Mouse (Mus musculus): ENCODE results near the gene Gm10961.
A peak's percentile ranks its signal among the peaks of the same experiment; 100 is the strongest.

The Gm10961 gene

DNA sequence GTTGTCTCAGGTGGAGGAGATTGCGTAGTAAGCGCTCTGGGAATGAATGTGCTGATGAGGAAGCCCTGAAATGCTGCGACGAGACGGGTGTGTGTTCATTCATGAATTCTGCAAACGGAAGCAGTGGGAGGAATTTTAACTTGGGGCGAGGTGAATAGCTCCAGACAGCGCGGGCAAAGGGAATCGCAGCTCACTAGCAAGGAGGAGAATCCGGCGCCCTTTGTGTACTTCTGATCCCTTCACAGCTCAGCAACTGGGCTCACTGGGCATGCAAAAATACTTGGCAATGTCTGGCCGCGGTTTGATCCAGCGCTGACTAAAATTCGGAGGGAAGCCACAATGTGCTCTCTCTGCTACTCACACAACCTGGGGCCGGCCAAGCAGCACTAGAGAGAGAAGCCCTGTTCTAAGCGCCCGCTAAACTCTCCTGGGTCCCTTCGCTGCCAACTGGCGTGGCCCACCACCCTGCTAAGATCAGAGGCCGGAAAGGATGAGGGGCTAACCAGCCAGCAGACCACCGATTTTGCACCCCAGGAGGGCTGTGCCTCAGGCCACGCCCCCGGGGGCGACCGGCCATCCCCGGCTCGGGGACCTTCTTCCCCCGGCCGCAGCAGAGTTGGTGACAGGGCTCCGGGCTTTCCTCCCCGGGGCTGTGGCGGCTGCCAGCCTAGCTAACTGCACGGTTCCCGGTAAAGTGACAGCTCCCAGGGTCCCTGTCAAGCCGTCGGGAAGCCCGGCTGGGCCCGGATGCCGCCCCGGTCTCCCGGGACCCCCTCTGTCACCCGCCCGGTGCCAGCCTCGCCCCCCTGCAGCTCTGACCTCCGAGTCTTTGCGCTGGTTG is at the start of gene Gm10961:
Gene Gm10961 (plus strand): TSS at position 641 of the 841 bp plus-strand sequence.
- peak; percentile 49 for DNase-seq (ENCODE audit: low read depth)

GRCm38 (mm10) chr3:107582130-107582874 is 48.8 kb upstream of the Gm10961 start:
- no peak for DNase-seq (ENCODE audit: low read depth)

- DNase-seq (ENCODE audit: low read depth): no peak
These were observed 48.0 kb upstream of the Gm10961 start for GRCm38 (mm10) chr3:107582875-107583767.

GRCm38 (mm10) chr3:107583893-107584292 is 47.2 kb upstream of the Gm10961 start:
- DNase-seq (ENCODE audit: low read depth): no peak

GRCm38 (mm10) chr3:107586504-107586903 is 44.6 kb upstream of the Gm10961 start:
- no peak for DNase-seq (ENCODE audit: low read depth)

GRCm38 (mm10) chr3:107591612-107592011 is 39.5 kb upstream of the Gm10961 start:
- no peak for DNase-seq (ENCODE audit: low read depth)

- DNase-seq (ENCODE audit: low read depth): no peak
These were observed 37.5 kb upstream of the Gm10961 start for GRCm38 (mm10) chr3:107593632-107594031.

GRCm38 (mm10) chr3:107594662-107595263 is 36.4 kb upstream of the Gm10961 start, which contains the start of gene Alx3:
TSS of gene Alx3 (plus strand) at chr3:107595031.
- no peak for DNase-seq (ENCODE audit: low read depth)

DNA sequence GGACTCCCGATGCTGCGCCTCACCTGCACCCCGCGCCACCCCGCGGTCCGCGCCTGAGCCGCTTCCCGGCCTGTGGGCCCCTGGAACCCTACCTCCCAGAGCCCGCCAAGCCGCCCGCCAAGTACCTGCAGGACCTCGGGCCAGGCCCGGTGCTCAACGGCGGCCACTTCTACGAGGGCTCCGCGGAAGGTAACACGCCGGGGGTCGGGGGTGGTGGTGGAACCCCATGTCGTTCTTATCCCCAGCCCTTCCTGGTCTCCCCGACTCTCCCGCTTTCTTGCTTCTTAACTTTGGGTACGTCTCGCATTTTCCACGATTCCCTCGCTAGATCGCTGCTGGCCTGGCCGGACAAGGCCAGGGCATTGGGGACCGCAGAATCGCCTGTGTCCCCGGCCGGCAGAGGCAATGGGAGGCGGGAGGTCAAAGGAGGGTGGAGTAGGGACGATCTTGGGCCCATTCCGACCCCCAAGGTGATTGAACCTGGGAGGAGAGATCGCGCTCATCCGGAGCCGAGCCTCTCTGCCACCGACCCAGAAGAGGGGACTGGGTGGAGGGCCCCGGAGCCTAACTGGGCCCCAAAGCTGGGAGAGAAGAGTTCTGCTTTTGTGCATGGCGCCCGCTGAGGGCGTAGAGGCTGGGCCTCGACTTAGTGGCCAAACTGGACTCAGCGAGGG is 35.7 kb upstream of the Gm10961 start:
- no peak for DNase-seq (ENCODE audit: low read depth)

DNA sequence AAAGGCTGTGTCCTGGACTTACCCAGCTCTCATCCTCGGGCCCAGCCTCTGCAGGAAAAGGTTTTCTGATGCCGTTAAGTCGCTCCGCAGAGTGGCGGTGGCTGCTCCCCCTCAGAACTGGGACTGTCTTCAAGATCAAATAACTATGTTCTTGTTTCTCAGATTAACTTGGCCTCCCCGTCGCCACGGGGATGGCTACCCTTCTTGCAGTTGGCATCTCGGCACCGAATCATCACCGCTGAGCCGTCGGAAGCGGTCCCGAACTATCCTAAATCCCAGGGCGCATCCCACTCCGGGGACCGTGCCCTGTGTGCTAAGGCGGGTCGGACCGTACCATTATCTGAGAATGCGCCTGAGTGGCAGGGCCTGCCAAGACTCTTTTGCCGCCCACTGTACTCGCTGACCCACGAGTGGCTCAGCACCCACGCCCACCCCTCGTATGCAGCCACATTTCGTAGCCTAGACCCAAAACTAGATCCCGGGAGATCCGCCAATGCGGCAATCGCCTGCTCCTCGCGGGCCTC is 35.1 kb upstream of the Gm10961 start:
- no peak for DNase-seq (ENCODE audit: low read depth)

DNA sequence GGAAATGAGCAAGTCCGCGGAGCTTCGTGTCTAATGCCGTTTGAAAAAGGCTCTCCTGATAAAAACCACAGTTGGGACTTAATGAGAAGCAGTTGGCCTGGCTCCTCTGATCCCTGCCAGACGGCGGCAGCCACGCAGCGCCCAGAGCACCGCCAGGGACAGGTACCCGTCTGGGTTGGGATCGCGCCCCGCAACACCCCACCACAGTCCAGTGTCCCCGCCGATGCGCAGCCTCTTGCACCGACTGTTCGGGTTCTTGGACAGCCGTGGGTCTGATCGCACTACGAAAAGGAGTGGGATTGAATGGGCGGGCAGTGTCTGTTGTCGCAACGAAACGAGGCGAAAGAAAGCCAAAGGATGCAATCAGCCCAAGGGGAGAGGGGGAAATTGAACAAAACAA is 34.6 kb upstream of the Gm10961 start:
- no peak for DNase-seq (ENCODE audit: low read depth)

DNA sequence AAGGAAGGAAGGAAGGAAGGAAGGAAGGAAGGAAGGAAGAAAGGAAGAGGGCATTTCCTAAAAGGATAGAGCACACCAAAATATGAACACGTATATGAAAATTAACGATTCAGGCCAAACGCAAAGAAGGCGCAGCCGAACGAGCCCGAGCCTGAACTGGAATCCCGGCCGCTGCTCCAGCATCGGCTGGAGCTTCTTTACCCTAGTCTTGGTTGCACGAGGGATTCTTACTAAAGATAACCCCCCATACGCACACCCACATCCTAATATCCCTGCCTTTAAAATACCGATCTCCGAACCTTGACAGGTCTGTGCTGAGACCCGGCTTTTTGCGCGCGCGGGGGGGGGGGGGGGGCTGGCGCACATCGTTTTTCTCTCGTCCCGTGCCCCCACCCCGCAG is 34.0 kb upstream of the Gm10961 start:
- no peak for DNase-seq (ENCODE audit: low read depth)

- DNase-seq (ENCODE audit: low read depth): no peak
These were observed 33.3 kb upstream of the Gm10961 start for GRCm38 (mm10) chr3:107597586-107598389.

- DNase-seq (ENCODE audit: low read depth): no peak
These were observed 31.0 kb upstream of the Gm10961 start for GRCm38 (mm10) chr3:107600127-107600526.

GRCm38 (mm10) chr3:107605304-107605703 is 25.8 kb upstream of the Gm10961 start:
- peak; percentile 72 for DNase-seq (ENCODE audit: low read depth)

DNA sequence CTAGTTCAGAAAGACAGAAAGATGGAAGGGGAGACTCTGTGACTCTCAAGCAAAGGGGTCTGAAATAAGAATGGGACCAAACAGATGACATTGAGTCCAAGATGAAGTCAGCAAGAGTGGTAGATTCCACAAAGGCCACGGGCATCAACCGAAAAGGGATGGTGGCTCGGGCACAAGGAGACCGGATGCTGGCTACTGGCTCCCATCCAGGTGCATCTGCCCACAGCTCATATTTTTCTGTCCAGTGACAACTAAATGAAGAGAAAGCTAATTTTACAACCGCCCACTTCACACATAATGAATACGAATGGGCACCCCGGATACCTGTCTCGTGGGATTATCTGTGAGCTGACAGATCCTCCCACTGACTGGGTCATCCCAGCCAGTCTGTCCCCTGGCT is 23.9 kb upstream of the Gm10961 start:
- DNase-seq (ENCODE audit: low read depth): no peak

GRCm38 (mm10) chr3:107608808-107609207 is 22.3 kb upstream of the Gm10961 start:
- no peak for DNase-seq (ENCODE audit: low read depth)

GRCm38 (mm10) chr3:107609376-107609775 is 21.7 kb upstream of the Gm10961 start:
- DNase-seq (ENCODE audit: low read depth): no peak

GRCm38 (mm10) chr3:107611394-107611793 is 19.7 kb upstream of the Gm10961 start:
- DNase-seq (ENCODE audit: low read depth): no peak

All from NIH3T3 (cell line).